Mouse (Mus musculus): ENCODE data around the gene Vps4b. TPM values are rescaled to one million over a fixed set of nuclear protein-coding genes. Genes with fewer than 3 reads are reported as not detected.

Vps4b gene
- total RNA-seq, 2 experiments from 2014 or later: 48.4 to 60.7 TPM

Other genes with a start within 250 kb of the Vps4b start
- gene Bcl2, start 82.5 kb downstream of the Vps4b start, total RNA-seq (2021): 10 to 100 TPM; 11.0 to 16.1 TPM
- gene Kdsr, start 37.0 kb downstream of the Vps4b start, total RNA-seq (2021): 10 to 100 TPM; 24.4 to 29.9 TPM
- gene Serpinb5, start 64.4 kb upstream of the Vps4b start, total RNA-seq (2021): not detected
- not detected for gene Serpinb12, start 137.7 kb upstream of the Vps4b start, total RNA-seq (2021)
- gene Serpinb13, start 184.3 kb upstream of the Vps4b start, total RNA-seq (2021): not detected

Measured in left cerebral cortex, postnatal 36 days (tissue).